19 mouse cellular contexts compared by ENCODE assay signal in the genomic region with DNA sequence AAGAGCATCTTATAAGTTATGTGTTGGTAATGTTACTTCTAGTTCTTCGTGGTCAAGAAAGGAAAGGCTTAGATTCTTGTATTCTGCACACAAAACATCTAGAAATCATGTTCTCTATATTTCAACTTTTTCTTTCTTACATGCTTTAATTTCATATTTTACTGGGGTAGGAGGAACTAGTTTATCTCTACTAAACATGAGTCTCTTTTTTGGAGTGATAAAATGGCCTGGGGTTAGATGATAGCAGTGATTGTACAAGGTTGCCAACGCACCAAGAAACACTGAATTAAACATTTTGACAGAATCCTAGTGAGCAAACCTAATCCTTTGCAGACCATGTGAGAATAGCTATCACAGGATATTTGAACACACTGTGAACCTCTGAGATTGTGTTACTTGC. TPM values are rescaled to one million over a fixed set of nuclear protein-coding genes. Genes with fewer than 3 reads are reported as not detected.
DNase-seq lines count a peak whose midpoint lies in the region; ATAC-seq and TF ChIP-seq lines count a peak whose summit lies in the region.
"Had no signal": no experiment of that assay in that cellular context is flagged by ENCODE, and none has a peak within 500 bp of the region (broad histone marks: within the 10 kb centered on the region; RNA-seq: fewer than 3 reads in every experiment).

No protein-coding gene starts in this region.

- TF ChIP-seq CTCF in G1E (IDR thresholded peaks at IDR 0.05; ENCODE audit: low read depth, low read length) = no peak
- no peak for TF ChIP-seq CTCF in MEL (IDR thresholded peaks at IDR 0.05 in 2 of 3, conservative IDR thresholded peaks at IDR 0.05 in 1 of 3; ENCODE audit: control insufficient read depth in 1 of 3, insufficient read depth in 1 of 3, low read depth in 2 of 3, low read length in 3 of 3, poor library complexity in 1 of 3, severe bottlenecking in 1 of 3)
- no peak for TF ChIP-seq CTCF in forebrain, postnatal 0 days (IDR thresholded peaks at IDR 0.05; ENCODE audit: low read depth)

- H3K27ac ChIP-seq in MEL (ENCODE audit: control insufficient read depth, low read depth, low read length) = no peak overlapping the region
- H3K27ac ChIP-seq in liver, embryonic 15.5 days (replicated peaks) = peak overlapping the region; percentile 49; the same call in 1 of the 2 replicates
- no peak overlapping the region for H3K27ac ChIP-seq in forebrain, postnatal 0 days (ENCODE audit: low read depth, low read length)
- H3K27ac ChIP-seq: embryonic facial prominence, embryonic 12.5 days; forebrain, embryonic 15.5 days; heart, embryonic 10.5 days; hindbrain, embryonic 13.5 days; hindbrain, postnatal 0 days had no signal

- no peak for TF ChIP-seq POLR2A in MEL (IDR thresholded peaks at IDR 0.05; ENCODE audit: control insufficient read depth in 1 of 2, insufficient read depth in 1 of 2, low read depth in 1 of 2, low read length in 2 of 2, poor library complexity in 1 of 2)

- peaks cover 33% of the 10 kb centered on the region for H3K79me2 ChIP-seq in MEL (ENCODE audit: control insufficient read depth, insufficient read depth, low read length, poor library complexity)

- peaks cover 8% of the 10 kb centered on the region; the same call in 1 of the 2 replicates for H3K27me3 ChIP-seq in G1E (ENCODE audit: insufficient read depth, low read length)
- no peaks in the 10 kb centered on the region for H3K27me3 ChIP-seq in MEL (ENCODE audit: control insufficient read depth in 1 of 2, insufficient read depth in 2 of 2, low read length in 2 of 2)
- no peaks in the 10 kb centered on the region for H3K27me3 ChIP-seq in liver, embryonic 15.5 days
- no peaks in the 10 kb centered on the region for H3K27me3 ChIP-seq in forebrain, postnatal 0 days (ENCODE audit: insufficient read depth, low read length)
- H3K27me3 ChIP-seq: embryonic facial prominence, embryonic 12.5 days; forebrain, embryonic 15.5 days had no signal

- H3K4me3 ChIP-seq in G1E (ENCODE audit: low read depth, low read length) = no peak overlapping the region
- no peak overlapping the region for H3K4me3 ChIP-seq in MEL (ENCODE audit: control insufficient read depth in 1 of 2, insufficient read depth in 1 of 2, low read depth in 2 of 2, low read length in 2 of 2)
- no peak overlapping the region for H3K4me3 ChIP-seq in liver, embryonic 15.5 days (replicated peaks)
- no peak overlapping the region for H3K4me3 ChIP-seq in forebrain, postnatal 0 days (ENCODE audit: low read depth, low read length)
- H3K4me3 ChIP-seq: embryonic facial prominence, embryonic 12.5 days had no signal

- H3K9ac ChIP-seq in MEL (ENCODE audit: control insufficient read depth, low read depth, low read length, poor library complexity, severe bottlenecking) = no peak overlapping the region
- H3K9ac ChIP-seq in liver, embryonic 15.5 days = no peak overlapping the region
- H3K9ac ChIP-seq in forebrain, postnatal 0 days = no peak overlapping the region
- H3K9ac ChIP-seq: embryonic facial prominence, embryonic 12.5 days had no signal

- peak overlapping the region; percentile 89; the same call in 1 of the 2 replicates for H3K4me2 ChIP-seq in liver, embryonic 15.5 days
- no peak overlapping the region for H3K4me2 ChIP-seq in forebrain, postnatal 0 days (ENCODE audit: low read depth)
- H3K4me2 ChIP-seq: embryonic facial prominence, embryonic 12.5 days had no signal

- no peak for TF ChIP-seq RAD21 in MEL (IDR thresholded peaks at IDR 0.05; ENCODE audit: low read depth, low read length)

- TF ChIP-seq EP300 in MEL (IDR thresholded peaks at IDR 0.05; ENCODE audit: low read depth in 1 of 2, low read length in 2 of 2) = peak; percentile 71 to 86

- H3K4me1 ChIP-seq in G1E (ENCODE audit: insufficient read depth, low read depth, low read length) (peaks cover 47% of the 10 kb centered on the region), MEL (ENCODE audit: control insufficient read depth in 1 of 2, insufficient read depth in 2 of 2, low read length in 2 of 2) (peaks cover 18 to 28% of the 10 kb centered on the region in 2 experiments)
- H3K4me1 ChIP-seq in liver, embryonic 15.5 days (replicated peaks) = peaks cover 59% of the 10 kb centered on the region
- peaks cover 10% of the 10 kb centered on the region; the same call in 1 of the 2 replicates for H3K4me1 ChIP-seq in forebrain, postnatal 0 days (ENCODE audit: insufficient read depth)

- DNase-seq in G1E (ENCODE audit: low spot score) (no peak), MEL (ENCODE audit: low read depth, low spot score) (peak; percentile 49)
- no peak for DNase-seq in forebrain, postnatal 0 days
- DNase-seq in spleen, postnatal 14 days (ENCODE audit: low spot score in 2 of 2) = no peak
- DNase-seq: adrenal gland, postnatal 10 days; cerebellum, adult 11 months; cerebellum, adult 8-10 months; cerebellum, postnatal 14 days; gastrocnemius, adult 2 months; gastrocnemius, postnatal 36 days; heart, postnatal 10 days; heart, postnatal 4 days had no signal

- WGBS in liver, embryonic 15.5 days (ENCODE audit: insufficient replicate concordance) = 48% methylated on average over 2 of the region's 2 CpGs
- WGBS in forebrain, postnatal 0 days = 82% methylated on average over 2 of the region's 2 CpGs

- peak; percentile 30; the same call in 1 of the 2 replicates for ATAC-seq in G1E (ENCODE audit: extremely low read depth, insufficient number of reproducible peaks, low FRiP score, poor library complexity, severe bottlenecking)
- no peak for ATAC-seq in liver, embryonic 15.5 days (ENCODE audit: insufficient read depth)
- peak; percentile 41; the same call in 1 of the 2 replicates for ATAC-seq in megakaryocyte-erythroid progenitor cell, adult 5-6 weeks (replicated peaks; ENCODE audit: low FRiP score, low TSS enrichment, poor library complexity, severe bottlenecking)
- no peak for ATAC-seq in forebrain, postnatal 0 days
- ATAC-seq: hindbrain, postnatal 0 days had no signal

- H3K36me3 ChIP-seq in G1E (replicated peaks) (peaks cover 16% of the 10 kb centered on the region), MEL (ENCODE audit: control insufficient read depth in 1 of 2, insufficient read depth in 2 of 2, low read length in 2 of 2) (peaks cover 0 to 23% of the 10 kb centered on the region in 2 experiments; a peak in 2 of 4 replicates)
- H3K36me3 ChIP-seq in liver, embryonic 15.5 days (replicated peaks) = no peaks in the 10 kb centered on the region
- H3K36me3 ChIP-seq in forebrain, postnatal 0 days (ENCODE audit: insufficient read depth) = no peaks in the 10 kb centered on the region; the same call in none of the 2 replicates
- H3K36me3 ChIP-seq: forebrain, embryonic 15.5 days had no signal

- H3K9me3 ChIP-seq in G1E (replicated peaks) (no peaks in the 10 kb centered on the region), MEL (replicated peaks; ENCODE audit: insufficient read depth, low read length) (no peaks in the 10 kb centered on the region)
- no peaks in the 10 kb centered on the region for H3K9me3 ChIP-seq in liver, embryonic 15.5 days (replicated peaks)
- no peaks in the 10 kb centered on the region for H3K9me3 ChIP-seq in forebrain, postnatal 0 days (ENCODE audit: low read length)
- H3K9me3 ChIP-seq: embryonic facial prominence, embryonic 12.5 days; forebrain, embryonic 15.5 days; heart, embryonic 10.5 days; hindbrain, embryonic 13.5 days had no signal

TF ChIP-seq in MEL, 35 proteins besides CTCF, POLR2A, EP300 and RAD21 (continues in another document):
- peak; percentile 63 for TF ChIP-seq TAL1 (IDR thresholded peaks at IDR 0.05; ENCODE audit: low read length)
- TF ChIP-seq ZMIZ1 (IDR thresholded peaks at IDR 0.05; ENCODE audit: low read depth, low read length) = no peak
- TF ChIP-seq ZC3H11A (IDR thresholded peaks at IDR 0.05; ENCODE audit: low read depth, low read length) = no peak
- no peak for TF ChIP-seq MAZ (IDR thresholded peaks at IDR 0.05; ENCODE audit: low read depth, low read length)

RNA-seq across cellular contexts. Expression of gene Scyl2, which starts 1.4 kb away (rescaled TPM):
- total RNA-seq in G1E (2014; fragmentation: Nextera tagmentation) (38.1 and 40.4 TPM in 2 replicates), G1E (2017) (35.1 and 37.2 TPM in 2 replicates), MEL (2012; rRNA removed) (19.8 and 21.8 TPM in 2 replicates)
- polyA plus RNA-seq in G1E (2012) (4.9 and 6.8 TPM in 2 replicates), MEL (2012; ENCODE audit: insufficient read depth in 1 of 2, insufficient read length in 2 of 2, low read depth in 1 of 2, low replicate concordance in 2 of 2, missing spikeins in 1 of 2) (10 to 100 TPM in 1 of 2 experiments, not detected in 1; 27.9 TPM)
- polyA plus RNA-seq in liver, embryonic 15.5 days (2015; fragmentation: Nextera tagmentation; extraction: Ambion mirVana) = 3.6 and 4.0 TPM in 2 replicates
- 34.0 and 50.8 TPM in 2 replicates for total RNA-seq in megakaryocyte-erythroid progenitor cell, adult 5-6 weeks (2014; fragmentation: Nextera tagmentation)
- 45.7 and 52.7 TPM in 2 replicates for total RNA-seq in megakaryocyte-erythroid progenitor cell, adult 5-6 weeks (2017)
- 39.9 and 43.9 TPM in 2 replicates for total RNA-seq in forebrain, postnatal 0 days (2014; rRNA removed)
- 3.1 and 5.9 TPM in 2 replicates for polyA plus RNA-seq in forebrain, postnatal 0 days (2015; fragmentation: Nextera tagmentation; extraction: Ambion mirVana)

RNA-seq across cellular contexts. Expression of gene Actr6, which starts 44.6 kb away (rescaled TPM):
- total RNA-seq in G1E (2014; fragmentation: Nextera tagmentation) = 18.9 and 22.5 TPM in 2 replicates
- total RNA-seq in G1E (2017) = 26.4 and 28.2 TPM in 2 replicates
- polyA plus RNA-seq in G1E (2012) = 0.41 and 0.60 TPM in 2 replicates
- 14.4 and 14.6 TPM in 2 replicates for total RNA-seq in MEL (2012; rRNA removed)
- 100 to 1,000 TPM in 1 of 2 experiments, 10 to 100 TPM in 1; 15.3 to 414 TPM for polyA plus RNA-seq in MEL (2012; ENCODE audit: insufficient read depth in 1 of 2, insufficient read length in 2 of 2, low read depth in 1 of 2, low replicate concordance in 2 of 2, missing spikeins in 1 of 2)
- polyA plus RNA-seq in liver, embryonic 15.5 days (2015; fragmentation: Nextera tagmentation; extraction: Ambion mirVana) = 13.0 and 14.1 TPM in 2 replicates
- total RNA-seq in megakaryocyte-erythroid progenitor cell, adult 5-6 weeks (2014; fragmentation: Nextera tagmentation) = 21.0 and 21.7 TPM in 2 replicates
- total RNA-seq in megakaryocyte-erythroid progenitor cell, adult 5-6 weeks (2017) = 10.4 and 22.4 TPM in 2 replicates
- 46.9 and 48.8 TPM in 2 replicates for total RNA-seq in forebrain, postnatal 0 days (2014; rRNA removed)
- polyA plus RNA-seq in forebrain, postnatal 0 days (2015; fragmentation: Nextera tagmentation; extraction: Ambion mirVana) = 67.9 and 78.1 TPM in 2 replicates

RNA-seq across cellular contexts. Expression of gene Uhrf1bp1l, which starts 57.3 kb away (rescaled TPM):
- total RNA-seq in G1E (2014; fragmentation: Nextera tagmentation) (61.0 and 66.6 TPM in 2 replicates), G1E (2017) (17.5 and 20.9 TPM in 2 replicates), MEL (2012; rRNA removed) (26.0 and 29.4 TPM in 2 replicates)
- polyA plus RNA-seq in G1E (2012) (2.6 and 7.2 TPM in 2 replicates), MEL (2012; ENCODE audit: insufficient read depth in 1 of 2, insufficient read length in 2 of 2, low read depth in 1 of 2, low replicate concordance in 2 of 2, missing spikeins in 1 of 2) (10 to 100 TPM; 23.7 to 44.8 TPM)
- 9.4 and 11.1 TPM in 2 replicates for polyA plus RNA-seq in liver, embryonic 15.5 days (2015; fragmentation: Nextera tagmentation; extraction: Ambion mirVana)
- total RNA-seq in megakaryocyte-erythroid progenitor cell, adult 5-6 weeks (2014; fragmentation: Nextera tagmentation) = 30.8 and 43.8 TPM in 2 replicates
- total RNA-seq in megakaryocyte-erythroid progenitor cell, adult 5-6 weeks (2017) = 23.7 and 44.3 TPM in 2 replicates
- total RNA-seq in forebrain, postnatal 0 days (2014; rRNA removed) = 33.0 and 39.4 TPM in 2 replicates
- polyA plus RNA-seq in forebrain, postnatal 0 days (2015; fragmentation: Nextera tagmentation; extraction: Ambion mirVana) = 20.8 and 30.2 TPM in 2 replicates

Comparison
In these comparisons a context has a peak if more than half of its experiments do, and no peak if none do; other contexts are left out.
1. ATAC-seq: peak in G1E (single experiment) and megakaryocyte-erythroid progenitor cell, adult 5-6 weeks (single experiment); none in liver, embryonic 15.5 days (single experiment) and forebrain, postnatal 0 days (single experiment).